Mouse (Mus musculus): ENCODE results near the gene Adgrv1. TPM values are rescaled to one million over a fixed set of nuclear protein-coding genes. Genes with fewer than 3 reads are reported as not detected.
A peak's percentile ranks its signal among the peaks of the same experiment; 100 is the strongest.

Gene Adgrv1
- polyA plus RNA-seq, 1 experiment from 2014 or later: 19.1 TPM

DNA sequence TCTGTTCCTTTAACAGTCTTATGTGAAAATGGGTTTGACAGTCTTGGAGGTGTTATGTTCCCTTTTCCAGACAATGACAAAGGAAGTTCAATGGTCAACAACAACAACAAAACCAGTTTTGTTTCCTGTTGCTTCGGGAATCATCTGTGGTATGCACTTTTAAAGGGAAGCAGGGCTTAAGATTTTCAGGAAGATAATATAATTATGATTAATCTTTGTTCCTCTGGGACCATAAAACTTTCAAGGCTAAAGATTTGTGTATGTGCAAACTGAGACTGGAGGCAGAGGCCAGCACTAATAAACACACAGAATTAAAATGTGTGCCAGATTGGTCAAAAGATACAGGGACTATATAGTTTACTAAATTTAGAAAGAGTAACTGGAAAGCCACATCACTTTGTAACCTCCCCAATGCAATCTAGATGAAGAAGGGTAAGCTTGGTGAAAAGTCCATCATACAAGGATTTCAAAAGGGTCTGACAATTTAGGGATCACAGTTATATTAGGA, 424.8 kb downstream of the Adgrv1 start:
- Histone ChIP-seq H3K4me3 (no peak overlapping the region), H3K27ac (no peak overlapping the region), H3K27me3 (no peaks in the 10 kb centered on the region), H3K36me3 (no peaks in the 10 kb centered on the region), H3K9me3 (no peaks in the 10 kb centered on the region), H3K4me1 (replicated peaks) (no peaks in the 10 kb centered on the region), H3K9ac (no peak overlapping the region), H3K4me2 (no peak overlapping the region)
- 76% methylated on average over 1 of the region's 1 CpGs for WGBS
- ATAC-seq (ENCODE audit: low FRiP score): no peak

DNA sequence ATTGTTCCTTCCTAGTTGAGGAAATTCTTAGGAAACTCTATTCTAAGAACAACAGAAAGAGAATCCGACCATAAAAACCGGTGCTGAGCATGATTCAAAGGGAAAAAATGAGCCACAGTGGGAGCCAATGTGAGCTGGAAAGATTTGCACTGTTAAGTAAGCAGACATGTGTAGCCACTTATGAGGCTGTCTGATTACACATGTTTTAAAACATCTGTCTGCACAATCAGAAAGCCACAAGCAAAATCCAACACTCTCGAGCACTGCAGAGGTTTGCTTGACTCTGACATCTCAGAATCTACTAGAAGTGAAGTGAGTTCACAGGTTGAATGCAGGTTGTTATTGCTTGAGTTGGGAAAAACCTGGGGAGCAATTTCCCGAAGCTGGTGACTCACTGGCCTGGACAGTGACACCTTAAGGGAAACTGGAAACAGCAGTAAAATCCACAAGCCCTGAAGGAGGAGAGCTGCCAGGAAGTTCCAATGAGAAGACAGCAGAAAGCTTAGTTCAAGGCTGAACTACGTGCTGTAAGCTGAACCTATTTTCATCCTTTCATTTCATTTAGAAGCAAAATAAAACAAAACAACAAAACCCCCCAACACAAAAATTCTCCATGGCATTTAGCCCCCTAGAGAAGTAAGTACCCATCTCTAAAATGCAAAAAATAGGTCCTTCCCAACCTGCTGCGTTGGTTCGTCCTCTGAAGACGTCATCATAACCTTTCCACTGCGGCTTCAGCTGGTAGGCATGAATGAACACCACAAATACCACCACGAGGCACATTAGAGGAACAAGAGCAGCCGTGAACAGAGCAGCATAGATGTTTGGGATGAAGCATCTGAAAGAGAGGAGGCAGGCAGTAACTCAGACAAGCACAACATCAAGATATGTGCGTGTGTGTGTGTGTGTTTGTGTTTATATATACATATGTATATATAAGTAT, 450.7 kb downstream of the Adgrv1 start:
- no peak overlapping the region for H3K4me3 ChIP-seq
- no peaks in the 10 kb centered on the region for H3K36me3 ChIP-seq
- no peak overlapping the region for H3K9ac ChIP-seq
- no peaks in the 10 kb centered on the region for H3K9me3 ChIP-seq
- H3K27me3 ChIP-seq: no peaks in the 10 kb centered on the region
- H3K4me1 ChIP-seq (replicated peaks): 0 out of 2 replicates have a peak, but pooled peaks cover 6% of the 10 kb centered on the region
- ATAC-seq (ENCODE audit: low FRiP score): no peak
- no peak overlapping the region for H3K4me2 ChIP-seq
- 88% methylated on average over 12 of the region's 12 CpGs for WGBS
- no peak overlapping the region for H3K27ac ChIP-seq

DNA sequence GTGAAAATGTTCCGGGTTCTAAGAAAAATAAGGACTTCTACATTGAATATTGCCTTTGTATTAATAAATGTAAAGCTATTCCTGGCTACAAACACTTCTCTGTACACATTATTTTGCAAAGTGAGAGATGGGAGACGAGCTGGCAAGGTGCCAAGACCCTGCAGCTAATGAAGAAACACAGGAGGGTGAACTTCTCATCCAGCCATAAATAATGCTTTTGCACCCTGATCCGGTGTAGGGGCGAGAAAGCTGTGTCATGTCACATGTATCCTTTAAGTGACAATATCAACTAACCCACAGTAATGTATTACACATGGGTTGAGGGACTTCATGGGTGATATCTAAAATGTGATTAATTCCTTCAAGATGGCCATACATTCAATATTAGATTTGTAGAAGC, 451.5 kb downstream of the Adgrv1 start:
- no peaks in the 10 kb centered on the region for H3K27me3 ChIP-seq
- no peak overlapping the region for H3K4me2 ChIP-seq
- no peak overlapping the region for H3K27ac ChIP-seq
- 63% methylated on average over 4 of the region's 4 CpGs for WGBS
- H3K4me3 ChIP-seq: no peak overlapping the region
- ATAC-seq (ENCODE audit: low FRiP score): no peak
- no peak overlapping the region for H3K9ac ChIP-seq
- no peaks in the 10 kb centered on the region for H3K36me3 ChIP-seq
- 0 out of 2 replicates have a peak, but pooled peaks cover 6% of the 10 kb centered on the region for H3K4me1 ChIP-seq (replicated peaks)
- H3K9me3 ChIP-seq: no peaks in the 10 kb centered on the region

DNA sequence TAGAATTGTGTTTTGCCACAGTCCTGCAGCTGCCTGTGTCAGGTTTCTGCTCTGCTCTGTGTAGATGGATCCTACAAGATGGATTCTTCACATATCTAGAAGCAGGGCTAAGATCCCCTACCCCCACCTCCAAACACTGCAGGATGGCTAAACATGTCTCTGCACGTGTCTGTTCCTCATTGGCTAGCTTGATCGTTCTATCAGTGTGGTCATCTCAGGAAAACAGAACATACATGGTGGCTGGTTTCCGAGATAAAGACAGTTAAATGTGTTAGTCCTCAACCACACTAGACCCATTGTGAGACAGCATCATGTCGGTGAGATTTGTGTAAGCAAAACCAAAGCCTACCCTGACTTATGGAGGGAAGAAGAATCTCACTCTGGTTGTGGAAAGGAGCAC, 456.1 kb downstream of the Adgrv1 start:
- H3K27ac ChIP-seq: no peak overlapping the region
- no peak for ATAC-seq (ENCODE audit: low FRiP score)
- 0 out of 2 replicates have a peak, but pooled peaks cover 5% of the 10 kb centered on the region for H3K4me1 ChIP-seq (replicated peaks)
- no peaks in the 10 kb centered on the region for H3K9me3 ChIP-seq
- no peaks in the 10 kb centered on the region for H3K27me3 ChIP-seq
- H3K36me3 ChIP-seq: no peaks in the 10 kb centered on the region
- no peak overlapping the region for H3K4me3 ChIP-seq
- H3K9ac ChIP-seq: no peak overlapping the region
- WGBS: 92% methylated on average over 4 of the region's 4 CpGs
- H3K4me2 ChIP-seq: no peak overlapping the region

DNA sequence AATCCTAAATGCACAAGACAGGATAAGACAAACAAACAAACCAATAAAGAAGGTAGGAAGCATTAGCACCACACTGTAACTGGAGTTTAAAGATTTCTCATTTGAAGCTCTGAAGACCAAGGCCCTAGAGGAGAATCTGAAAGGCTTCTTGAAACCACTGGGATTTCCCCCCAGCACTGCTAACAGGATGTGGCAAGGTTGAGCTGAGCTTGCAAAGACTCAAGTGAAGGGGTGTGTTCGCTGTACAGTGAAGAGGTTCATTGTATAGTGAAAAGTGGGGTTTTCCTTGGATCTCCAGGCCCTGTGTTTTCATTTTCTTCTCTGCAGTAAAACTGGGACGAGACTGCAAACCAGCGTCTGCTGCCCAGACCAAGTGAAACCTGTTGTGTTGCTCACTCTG, 456.9 kb downstream of the Adgrv1 start:
- Histone ChIP-seq H3K9me3 (no peaks in the 10 kb centered on the region), H3K4me1 (replicated peaks) (no peaks in the 10 kb centered on the region), H3K36me3 (no peaks in the 10 kb centered on the region), H3K4me3 (no peak overlapping the region), H3K27ac (no peak overlapping the region), H3K9ac (no peak overlapping the region), H3K27me3 (no peaks in the 10 kb centered on the region), H3K4me2 (no peak overlapping the region)
- 90% methylated on average over 3 of the region's 3 CpGs for WGBS
- ATAC-seq (ENCODE audit: low FRiP score): no peak

DNA sequence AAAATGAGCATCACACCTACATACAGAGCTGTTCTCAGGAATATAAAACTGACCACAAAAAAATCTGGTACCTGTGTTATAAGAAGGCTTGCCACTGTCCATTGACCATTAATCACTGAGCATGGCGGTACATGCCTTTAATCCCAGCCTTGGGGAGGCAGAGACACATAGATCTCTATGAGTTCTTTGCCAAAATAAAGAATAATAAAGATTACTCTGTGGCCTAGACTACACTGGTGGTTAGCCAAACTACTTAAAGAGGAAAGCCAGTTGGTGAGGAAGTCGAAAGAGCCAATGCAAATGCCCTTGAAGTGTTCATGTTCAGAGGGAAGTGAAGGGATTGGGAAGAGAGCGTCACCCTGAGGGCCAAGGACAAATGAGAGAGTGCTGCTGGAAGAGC, 461.8 kb downstream of the Adgrv1 start:
- 84% methylated on average over 3 of the region's 3 CpGs for WGBS
- no peak overlapping the region for H3K4me2 ChIP-seq
- H3K9ac ChIP-seq: no peak overlapping the region
- H3K4me3 ChIP-seq: no peak overlapping the region
- H3K9me3 ChIP-seq: no peaks in the 10 kb centered on the region
- no peaks in the 10 kb centered on the region for H3K4me1 ChIP-seq (replicated peaks)
- no peak overlapping the region for H3K27ac ChIP-seq
- H3K27me3 ChIP-seq: no peaks in the 10 kb centered on the region
- no peaks in the 10 kb centered on the region for H3K36me3 ChIP-seq
- no peak for ATAC-seq (ENCODE audit: low FRiP score)

DNA sequence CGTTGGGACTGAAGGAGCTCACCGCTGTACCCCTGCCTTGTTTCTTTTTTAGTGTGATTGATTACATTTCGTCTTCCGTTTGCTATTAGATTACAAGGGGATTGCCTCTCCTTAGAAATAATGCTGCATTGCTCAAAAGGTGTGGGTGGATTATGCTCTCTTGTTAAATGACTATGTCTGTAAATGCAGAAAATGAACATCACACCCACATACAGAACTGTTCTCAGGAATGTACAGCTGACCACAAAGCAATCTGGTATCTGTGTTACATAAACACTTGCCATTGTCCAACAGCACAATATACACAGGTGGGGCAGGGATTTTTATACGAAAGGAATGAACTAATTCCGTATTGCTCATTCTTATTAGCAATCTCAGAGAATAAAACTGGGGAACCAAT, 465.5 kb downstream of the Adgrv1 start:
- no peaks in the 10 kb centered on the region for H3K36me3 ChIP-seq
- H3K4me3 ChIP-seq: no peak overlapping the region
- H3K27me3 ChIP-seq: no peaks in the 10 kb centered on the region
- ATAC-seq (ENCODE audit: low FRiP score): no peak
- no peak overlapping the region for H3K27ac ChIP-seq
- no peaks in the 10 kb centered on the region for H3K9me3 ChIP-seq
- H3K9ac ChIP-seq: no peak overlapping the region
- H3K4me2 ChIP-seq: no peak overlapping the region
- no peaks in the 10 kb centered on the region for H3K4me1 ChIP-seq (replicated peaks)
- WGBS: 90% methylated on average over 6 of the region's 6 CpGs

DNA sequence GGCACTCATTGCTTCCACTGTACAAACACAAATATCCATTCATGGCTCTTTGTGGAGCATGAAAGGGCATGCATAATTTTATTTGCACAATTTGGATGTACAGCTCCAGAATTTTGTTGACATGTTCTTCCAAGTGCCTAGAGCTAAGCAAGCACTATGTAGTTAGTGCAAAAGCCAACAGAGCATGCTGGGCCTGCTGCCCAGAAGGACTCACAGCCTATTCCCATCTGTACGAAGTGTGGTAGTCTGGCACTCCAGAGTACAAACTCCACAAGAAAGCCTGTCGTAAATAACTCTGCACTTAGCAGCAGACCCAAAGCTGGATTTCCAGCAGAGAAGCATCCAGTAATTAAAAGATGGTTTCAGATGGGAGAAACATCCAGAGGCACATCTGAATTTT, 473.1 kb downstream of the Adgrv1 start:
- H3K4me1 ChIP-seq (replicated peaks): no peaks in the 10 kb centered on the region
- no peak overlapping the region for H3K4me3 ChIP-seq
- H3K4me2 ChIP-seq: no peak overlapping the region
- no peak overlapping the region for H3K9ac ChIP-seq
- H3K27me3 ChIP-seq: no peaks in the 10 kb centered on the region
- 84% methylated on average over 2 of the region's 2 CpGs for WGBS
- no peaks in the 10 kb centered on the region for H3K9me3 ChIP-seq
- ATAC-seq (ENCODE audit: low FRiP score): no peak
- no peaks in the 10 kb centered on the region for H3K36me3 ChIP-seq
- no peak overlapping the region for H3K27ac ChIP-seq

DNA sequence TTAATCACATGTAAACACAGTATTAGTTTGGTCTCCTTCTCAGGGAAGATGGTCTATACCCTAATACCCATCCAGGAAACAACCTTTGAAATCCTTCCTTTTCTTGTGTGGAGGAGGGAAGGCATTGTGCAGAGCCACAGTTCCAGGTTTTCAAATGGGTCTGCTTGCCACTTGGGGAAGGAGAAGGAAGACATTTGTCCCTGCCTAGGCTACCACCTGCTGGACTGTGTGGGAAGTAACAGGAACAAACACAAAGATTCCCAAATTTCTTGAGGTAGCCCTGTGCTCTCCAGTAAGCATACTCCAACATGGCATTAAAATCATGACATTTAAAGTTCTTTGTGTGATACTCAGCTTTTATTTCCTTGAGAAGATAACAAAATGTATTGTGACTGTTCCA, 477.6 kb downstream of the Adgrv1 start:
- H3K9ac ChIP-seq: no peak overlapping the region
- ATAC-seq (ENCODE audit: low FRiP score): no peak
- no peaks in the 10 kb centered on the region for H3K27me3 ChIP-seq
- no peak overlapping the region for H3K27ac ChIP-seq
- no peak overlapping the region for H3K4me3 ChIP-seq
- no peaks in the 10 kb centered on the region for H3K9me3 ChIP-seq
- no peaks in the 10 kb centered on the region for H3K36me3 ChIP-seq
- no peak overlapping the region for H3K4me2 ChIP-seq
- no peaks in the 10 kb centered on the region for H3K4me1 ChIP-seq (replicated peaks)

DNA sequence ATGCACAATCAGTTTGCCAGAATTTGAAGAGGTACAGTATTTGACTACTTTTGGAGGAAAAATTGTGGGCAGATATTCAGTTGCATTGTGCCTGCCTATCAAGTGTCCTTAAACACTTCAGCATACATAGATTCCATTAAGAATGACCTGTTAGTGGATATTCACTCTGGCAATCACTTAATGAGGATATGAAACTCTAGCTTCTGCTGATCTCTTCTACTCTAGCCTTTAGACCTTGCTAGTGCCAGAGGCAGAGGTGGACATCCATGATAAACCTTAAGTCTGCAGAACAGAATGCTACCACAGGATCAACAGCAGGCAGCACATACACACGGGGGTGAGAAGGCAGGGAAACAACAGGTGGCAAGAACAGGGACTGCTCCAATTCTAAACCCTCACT, 488.5 kb downstream of the Adgrv1 start:
- 72% methylated on average over 1 of the region's 1 CpGs for WGBS

DNA sequence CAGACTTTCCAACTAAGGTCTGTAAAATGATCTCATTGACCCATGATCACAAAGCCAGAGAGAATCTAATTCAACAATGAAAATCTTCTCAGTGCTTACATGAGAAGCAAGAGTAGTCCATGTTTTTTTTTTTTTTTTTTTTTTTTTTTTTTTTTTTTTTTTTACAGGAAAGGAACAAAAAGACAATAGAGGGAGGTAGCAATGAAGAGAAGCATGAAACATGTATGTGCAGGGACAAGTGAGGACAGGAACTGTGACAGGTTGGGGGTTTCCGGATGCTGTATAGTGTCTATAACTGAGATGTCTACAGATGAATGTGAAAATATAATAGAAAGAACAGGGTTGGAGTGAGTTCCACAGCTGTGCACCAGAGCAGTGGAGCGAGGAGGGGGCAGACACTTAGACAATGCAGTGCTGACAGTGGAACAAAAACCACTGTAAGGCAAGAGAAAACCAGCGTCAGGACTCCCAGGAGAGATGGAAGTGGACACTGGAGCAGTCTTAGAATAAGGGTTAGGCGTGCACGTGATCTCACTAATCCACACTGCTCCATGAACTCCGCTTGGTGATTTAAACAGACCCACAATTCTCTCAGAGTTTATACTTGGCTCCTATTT, 490.6 kb downstream of the Adgrv1 start:
- Histone ChIP-seq H3K27ac (no peak overlapping the region), H3K27me3 (no peaks in the 10 kb centered on the region), H3K9me3 (no peaks in the 10 kb centered on the region), H3K9ac (no peak overlapping the region), H3K4me2 (no peak overlapping the region), H3K36me3 (no peaks in the 10 kb centered on the region), H3K4me1 (replicated peaks) (no peaks in the 10 kb centered on the region), H3K4me3 (no peak overlapping the region)
- ATAC-seq (ENCODE audit: low FRiP score): 0 out of 2 replicates have a peak, but pooled peaks have one; percentile 54
- 37% methylated on average over 6 of the region's 6 CpGs for WGBS

More for the DNA sequence above, 488.5 kb downstream of the Adgrv1 start:
- Histone ChIP-seq H3K9me3 (no peaks in the 10 kb centered on the region), H3K4me2 (no peak overlapping the region), H3K4me1 (replicated peaks) (no peaks in the 10 kb centered on the region), H3K9ac (no peak overlapping the region), H3K4me3 (no peak overlapping the region), H3K27ac (no peak overlapping the region), H3K36me3 (no peaks in the 10 kb centered on the region), H3K27me3 (no peaks in the 10 kb centered on the region)
- no peak for ATAC-seq (ENCODE audit: low FRiP score)

DNA sequence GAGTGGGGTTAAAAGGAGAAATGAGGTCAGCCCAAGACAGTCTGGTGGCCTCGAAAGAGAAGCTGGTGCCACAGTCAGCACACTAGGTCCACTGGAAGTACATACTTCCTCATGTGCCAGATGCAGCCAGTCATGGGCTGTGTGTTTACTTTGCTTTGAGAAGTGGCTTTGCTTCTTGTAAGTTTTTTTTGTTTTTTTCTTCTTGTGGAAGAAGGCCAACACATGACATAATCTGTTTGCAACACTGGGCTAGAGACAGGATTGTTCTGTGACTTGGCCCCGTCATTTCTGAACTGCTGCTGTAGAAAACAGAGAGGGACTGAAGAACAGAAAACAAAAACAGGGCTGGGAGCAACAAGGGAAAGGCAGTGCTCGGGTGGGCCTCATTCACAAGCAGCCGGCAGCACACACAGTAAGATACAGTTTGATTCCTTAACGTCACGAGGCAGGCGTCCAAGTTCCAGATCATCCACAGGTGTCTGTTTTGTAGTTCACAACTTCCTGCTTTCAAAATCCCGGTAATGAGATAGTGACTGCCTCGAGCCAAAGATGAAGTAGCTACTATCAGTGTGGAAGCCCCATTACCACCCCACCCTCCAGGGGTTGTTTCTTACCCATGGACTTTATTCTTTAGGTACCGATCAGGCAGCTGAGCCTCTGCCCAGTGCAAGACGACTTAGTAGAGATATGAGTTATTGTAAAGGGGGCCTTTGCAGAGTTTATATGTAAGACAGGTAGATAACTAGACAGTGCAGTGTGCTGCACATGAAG, 496.1 kb downstream of the Adgrv1 start:
- H3K4me2 ChIP-seq: no peak overlapping the region
- peaks cover 12% of the 10 kb centered on the region for H3K4me1 ChIP-seq (replicated peaks)
- no peak overlapping the region for H3K27ac ChIP-seq
- H3K36me3 ChIP-seq: no peaks in the 10 kb centered on the region
- ATAC-seq (ENCODE audit: low FRiP score): no peak
- WGBS: 76% methylated on average over 11 of the region's 11 CpGs
- no peak overlapping the region for H3K4me3 ChIP-seq
- H3K27me3 ChIP-seq: no peaks in the 10 kb centered on the region
- H3K9ac ChIP-seq: no peak overlapping the region
- H3K9me3 ChIP-seq: no peaks in the 10 kb centered on the region
